Mouse (Mus musculus) liver, embryonic 11.5 days (tissue): Measurements from ENCODE around the gene Mrps10. TPM values are rescaled to one million over a fixed set of nuclear protein-coding genes. Genes with fewer than 3 reads are reported as not detected.

Source experiments
- ATAC-seq: fragments of 200-750 bp; cut with Nextera tagmentation; replicated peaks from 2 replicates; pipeline ENCODE4 v1.8.0; 2017; ENCODE audit warnings: moderate number of reproducible peaks, mild to moderate bottlenecking, moderate TSS enrichment, moderate library complexity; ENCODE audit not compliant: low FRiP score
- DNase-seq: peaks from one replicate; pipeline ENCODE4 v3.0.0-alpha.2; 2017; ENCODE audit warnings: low spot score
- H3K27ac ChIP-seq: fragments of 300-500 bp; sonication (generic); 2 replicates; pipeline ENCODE4 v1.5.1; 2014; ENCODE audit warnings: mild to moderate bottlenecking, low read depth, low read length, control low read depth
- H3K27me3 ChIP-seq: fragments of 300-500 bp; sonication (generic); replicated peaks from 2 replicates; pipeline ENCODE4 v1.6.1; 2014; ENCODE audit warnings: low read length, mixed read lengths; ENCODE audit not compliant: control insufficient read depth, insufficient read depth
- H3K36me3 ChIP-seq: fragments of 300-500 bp; sonication (generic); 2 replicates; pipeline ENCODE4 v1.6.1; 2014; ENCODE audit warnings: mild to moderate bottlenecking, low read length, moderate library complexity, mixed read lengths; ENCODE audit not compliant: control insufficient read depth, insufficient read depth
- H3K4me1 ChIP-seq: fragments of 300-500 bp; sonication (generic); replicated peaks from 2 replicates; pipeline ENCODE4 v1.6.1; 2014; ENCODE audit warnings: low read length, mixed read lengths; ENCODE audit not compliant: control insufficient read depth, insufficient read depth
- H3K4me2 ChIP-seq: fragments of 300-500 bp; sonication (generic); 2 replicates; pipeline ENCODE4 v1.6.1; 2014; ENCODE audit warnings: mild to moderate bottlenecking, control low read depth, moderate library complexity
- H3K4me3 ChIP-seq: fragments of 300-500 bp; sonication (generic); 2 replicates; pipeline ENCODE4 v1.5.1; 2014; ENCODE audit warnings: low read depth, low read length, control low read depth
- H3K9ac ChIP-seq: fragments of 300-500 bp; sonication (generic); 2 replicates; pipeline ENCODE4 v1.6.1; 2014; ENCODE audit warnings: low read depth, low read length, control low read depth
- H3K9me3 ChIP-seq: fragments of 300-500 bp; sonication (generic); 2 replicates; pipeline ENCODE4 v1.6.1; 2016; ENCODE audit warnings: low read length, inconsistent platforms, mixed read lengths; ENCODE audit not compliant: control insufficient read depth
- WGBS: fragments of 180-500 bp; shearing (Covaris S2); extraction: QIAGEN DNeasy Blood & Tissue Kit; methylation state at CpG from one replicate; pipeline ENCODE4 v1.1.7; 2014; 5-methylcytosine and 5-hydroxymethylcytosine counted together
- polyA plus RNA-seq: library from polyadenylated mRNA; unstranded; fragments of >200 nt; fragmentation: Nextera tagmentation; extraction: Ambion mirVana; gene quantifications from 2 replicates; pipeline ENCODE4 v1.2.1, GENCODE M21; 2014

Gene Mrps10
- 105 and 114 TPM in 2 replicates for polyA plus RNA-seq

DNA sequence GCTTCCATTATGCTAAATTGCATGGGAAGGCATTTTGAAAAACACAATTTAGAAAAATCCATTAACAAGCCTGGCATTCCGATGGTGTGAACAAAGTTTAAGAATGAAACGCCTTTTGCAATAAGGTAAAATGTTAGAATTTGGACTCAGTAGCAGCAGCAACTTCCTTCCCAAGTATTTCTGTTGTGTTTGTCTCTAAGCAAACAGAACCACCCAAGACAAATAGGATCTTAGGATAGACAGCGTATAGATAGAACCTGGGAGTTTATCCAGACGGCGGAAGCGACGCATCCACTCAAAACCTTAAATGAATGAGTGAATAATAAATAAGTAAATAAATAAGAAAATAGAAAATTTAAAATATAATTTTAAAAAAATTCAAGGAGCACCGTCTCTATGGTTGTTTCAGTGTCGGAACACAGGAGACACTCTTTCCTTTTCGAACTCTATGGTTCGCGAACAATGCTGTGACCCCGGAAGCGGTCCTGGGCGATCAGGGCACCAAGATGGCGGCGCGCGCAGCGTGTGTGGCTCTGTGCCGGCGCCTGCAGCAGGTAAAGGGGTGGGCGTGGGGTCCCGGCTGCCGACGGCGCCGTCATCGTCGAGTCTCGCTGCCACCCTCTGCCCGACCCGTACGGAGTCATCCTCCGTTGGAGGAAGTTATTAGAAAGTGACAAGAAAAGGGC is at the start of gene Mrps10:
TSS of gene Mrps10 (plus strand) at position 487 of the 686 bp plus-strand sequence.
- Histone ChIP-seq H3K36me3 (peaks cover 7% of the 10 kb centered on the region), H3K27ac (0 out of 2 replicates have a peak within 1 kb of the TSS, but pooled peaks have one; percentile 35), H3K4me1 (peaks cover 2% of the 10 kb centered on the region; the same call in 1 of the 2 replicates), H3K4me2 (peak within 1 kb of the TSS; percentile 73), H3K4me3 (peak within 1 kb of the TSS; percentile 84), H3K27me3 (no peaks in the 10 kb centered on the region; the same call in 1 of the 2 replicates), H3K9ac (peak within 1 kb of the TSS; percentile 77), H3K9me3 (no peaks in the 10 kb centered on the region)
- DNase-seq, result peak; percentile 85
- WGBS, result 4% methylated on average over 35 of the region's 35 CpGs
- peak; percentile 85 for ATAC-seq

DNA sequence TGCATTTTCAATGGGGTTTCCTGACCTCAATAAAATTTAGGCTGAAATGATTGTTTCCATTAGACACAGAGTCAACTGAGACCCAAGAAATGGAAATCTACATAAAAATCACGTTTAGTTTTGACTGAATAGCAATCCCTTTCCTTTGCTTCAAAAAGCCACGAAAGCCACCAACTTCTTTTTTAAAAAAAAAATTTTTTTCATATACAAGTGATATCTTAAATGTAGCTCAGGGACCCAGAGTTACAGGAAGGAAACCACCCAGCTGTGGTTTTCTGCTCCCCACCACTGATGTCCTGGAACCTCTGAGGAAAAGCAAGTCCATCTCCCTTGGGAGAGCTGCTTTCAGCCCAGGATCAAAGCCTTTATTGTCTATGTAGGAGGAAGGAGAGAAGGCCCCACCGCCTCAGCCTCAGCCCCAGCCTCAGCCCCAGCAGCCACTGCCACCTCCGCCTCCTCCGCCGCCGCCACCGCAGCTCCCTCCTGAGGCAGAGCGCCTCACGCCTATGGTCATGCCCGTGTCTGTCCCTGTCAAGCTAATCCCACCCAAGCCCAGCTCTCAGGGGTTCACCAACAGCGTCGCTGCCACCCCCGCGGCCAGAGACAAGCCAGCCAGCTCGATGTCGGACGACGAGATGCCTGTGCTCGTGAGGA is 49.6 kb upstream of the Mrps10 start:
- H3K27ac ChIP-seq, result no peak overlapping the region
- no peak overlapping the region for H3K4me2 ChIP-seq
- H3K4me3 ChIP-seq, result no peak overlapping the region
- ATAC-seq (no peak), DNase-seq (no peak)
- no peaks in the 10 kb centered on the region for H3K9me3 ChIP-seq
- H3K36me3 ChIP-seq, result peaks cover 4% of the 10 kb centered on the region; the same call in 1 of the 2 replicates
- H3K9ac ChIP-seq, result no peak overlapping the region
- H3K4me1 ChIP-seq, result peaks cover 7% of the 10 kb centered on the region
- no peaks in the 10 kb centered on the region for H3K27me3 ChIP-seq
- WGBS, result 59% methylated on average over 20 of the region's 20 CpGs

DNA sequence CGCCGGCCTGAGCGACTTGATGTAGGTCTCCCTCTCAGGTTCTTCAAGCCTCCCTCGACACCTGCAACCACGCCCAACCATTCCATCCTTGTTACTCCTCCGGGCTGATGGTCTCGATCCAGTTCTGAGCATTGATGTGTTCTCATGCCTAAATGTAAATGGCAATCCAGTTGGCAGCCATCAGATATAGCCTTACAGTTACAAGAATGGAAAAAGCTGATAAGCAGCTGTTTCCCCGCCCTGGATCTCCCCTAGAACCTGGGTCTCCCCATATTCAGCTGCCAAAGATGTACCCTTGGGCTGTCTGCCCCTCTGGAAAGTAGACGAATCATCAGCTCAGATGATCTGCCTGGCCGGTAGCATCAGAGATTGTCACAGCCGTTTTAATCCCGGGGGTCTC is 48.9 kb upstream of the Mrps10 start:
- H3K27me3 ChIP-seq, result no peaks in the 10 kb centered on the region
- ATAC-seq, result no peak
- 80% methylated on average over 12 of the region's 12 CpGs for WGBS
- H3K4me3 ChIP-seq, result no peak overlapping the region
- H3K9ac ChIP-seq, result no peak overlapping the region
- no peaks in the 10 kb centered on the region; the same call in 1 of the 2 replicates for H3K36me3 ChIP-seq
- no peak overlapping the region for H3K4me2 ChIP-seq
- no peak for DNase-seq
- H3K4me1 ChIP-seq, result peaks cover 7% of the 10 kb centered on the region
- no peak overlapping the region for H3K27ac ChIP-seq
- no peaks in the 10 kb centered on the region for H3K9me3 ChIP-seq

DNA sequence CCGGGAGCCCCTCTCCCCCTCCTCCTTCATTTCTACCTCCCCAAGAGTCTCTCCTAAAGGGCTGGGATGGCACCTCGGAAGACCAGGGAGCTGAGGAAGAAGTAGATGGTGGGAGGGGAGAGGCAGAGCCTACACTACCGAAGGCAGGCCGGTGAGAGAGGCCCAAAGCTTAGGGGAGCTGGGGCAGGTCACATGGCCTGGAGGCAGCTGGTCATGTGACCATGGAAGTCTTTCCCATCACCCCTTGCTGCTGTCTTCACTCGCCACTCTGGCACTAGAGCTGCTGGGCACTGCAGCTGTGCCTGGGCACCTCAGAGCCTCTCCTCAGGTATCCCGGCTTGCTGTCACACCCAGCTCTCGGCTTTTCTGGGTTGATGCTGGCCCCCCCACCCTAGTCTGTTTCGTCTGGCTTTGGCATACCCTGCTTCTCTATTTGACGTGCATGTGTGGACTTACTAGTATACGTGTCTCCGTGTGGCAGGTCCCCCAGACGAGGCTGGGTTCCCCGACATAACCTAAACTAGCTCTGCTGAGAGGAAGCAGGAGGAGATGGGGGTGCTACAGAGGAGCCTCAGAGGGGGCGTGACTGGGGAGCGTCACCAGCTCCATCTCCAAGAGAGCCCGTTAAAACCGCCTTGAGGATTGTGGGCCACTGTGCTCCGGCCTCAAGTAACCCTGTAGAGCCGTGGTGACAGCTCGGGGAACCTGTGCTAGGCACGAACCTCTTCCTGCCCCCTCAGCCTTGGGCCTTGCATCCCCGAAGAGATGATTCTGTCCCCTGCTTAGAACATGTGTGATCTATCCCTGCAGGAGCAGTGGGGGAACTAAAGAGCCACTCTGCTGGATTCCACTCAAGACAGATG is 46.3 kb upstream of the Mrps10 start:
- no peak for DNase-seq
- Histone ChIP-seq H3K9ac (no peak overlapping the region), H3K27ac (no peak overlapping the region), H3K4me1 (peaks cover 7% of the 10 kb centered on the region), H3K27me3 (no peaks in the 10 kb centered on the region), H3K4me2 (no peak overlapping the region), H3K9me3 (no peaks in the 10 kb centered on the region), H3K4me3 (no peak overlapping the region), H3K36me3 (no peaks in the 10 kb centered on the region; the same call in 1 of the 2 replicates)
- ATAC-seq, result no peak
- 79% methylated on average over 22 of the region's 22 CpGs for WGBS

DNA sequence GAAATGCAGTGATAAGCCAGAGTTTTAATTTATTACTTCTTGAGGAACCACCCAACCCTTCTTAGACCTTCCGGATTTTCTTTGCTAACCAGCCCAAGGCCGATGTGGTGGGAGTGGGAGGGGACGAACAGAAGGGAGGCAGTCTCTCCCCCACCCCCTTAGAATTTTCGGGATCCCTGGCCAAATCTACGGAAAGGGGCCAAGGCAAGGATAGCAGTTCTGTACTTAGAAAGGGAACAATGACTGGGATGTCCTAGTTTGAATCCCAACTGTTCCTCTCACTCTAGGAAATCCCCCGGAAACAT is 45.7 kb upstream of the Mrps10 start:
- no peak for DNase-seq
- WGBS, result 87% methylated on average over 6 of the region's 6 CpGs
- Histone ChIP-seq H3K9ac (no peak overlapping the region), H3K4me2 (no peak overlapping the region), H3K4me3 (no peak overlapping the region), H3K4me1 (peaks cover 7% of the 10 kb centered on the region), H3K27me3 (no peaks in the 10 kb centered on the region), H3K27ac (no peak overlapping the region), H3K9me3 (no peaks in the 10 kb centered on the region), H3K36me3 (no peaks in the 10 kb centered on the region; the same call in 1 of the 2 replicates)
- no peak for ATAC-seq

DNA sequence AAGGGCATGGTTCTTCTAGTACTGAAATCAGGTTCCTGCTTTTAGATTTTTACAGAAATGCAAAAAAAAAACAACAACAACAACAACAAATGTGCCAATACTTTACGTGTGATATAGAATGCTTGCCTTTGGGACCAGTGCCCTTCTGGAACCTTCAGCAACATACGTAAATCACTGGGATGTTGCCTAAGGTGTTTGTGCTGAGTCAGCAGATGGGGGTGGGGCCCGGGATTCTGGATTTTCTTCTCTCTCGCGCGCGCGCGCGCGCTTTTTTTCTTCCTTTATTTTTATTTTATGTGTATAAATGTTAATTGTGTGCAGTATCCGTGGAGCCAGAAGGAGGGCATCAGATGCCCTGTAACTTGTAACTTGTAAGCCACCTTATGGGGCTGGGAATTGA is 41.1 kb upstream of the Mrps10 start:
- no peaks in the 10 kb centered on the region; the same call in 1 of the 2 replicates for H3K36me3 ChIP-seq

DNA sequence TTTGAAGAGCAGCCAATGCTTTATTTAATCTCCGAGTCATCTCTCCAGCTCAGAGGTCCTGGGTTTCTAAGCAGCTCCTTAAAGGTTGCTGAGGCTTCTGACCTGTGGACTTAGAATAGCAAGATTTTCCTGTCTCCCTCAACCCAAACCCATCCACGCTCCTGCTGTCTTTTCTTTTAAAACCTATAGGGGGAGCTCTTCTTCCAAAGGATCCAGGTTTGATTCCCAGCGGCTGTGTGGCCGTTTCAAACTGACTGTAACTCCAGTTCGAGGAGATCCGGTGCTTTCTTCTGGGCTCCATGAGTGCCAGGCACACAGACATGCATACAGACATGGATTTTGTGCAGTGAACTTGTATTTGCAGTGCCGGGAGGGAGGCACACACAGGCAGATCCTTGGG is 40.7 kb upstream of the Mrps10 start:
- 59% methylated on average over 7 of the region's 7 CpGs for WGBS
- H3K4me2 ChIP-seq, result no peak overlapping the region
- no peak overlapping the region for H3K27ac ChIP-seq
- no peaks in the 10 kb centered on the region for H3K9me3 ChIP-seq
- H3K36me3 ChIP-seq, result no peaks in the 10 kb centered on the region; the same call in 1 of the 2 replicates
- no peak overlapping the region for H3K4me3 ChIP-seq
- ATAC-seq (no peak), DNase-seq (no peak)
- no peaks in the 10 kb centered on the region for H3K27me3 ChIP-seq
- H3K9ac ChIP-seq, result no peak overlapping the region
- no peaks in the 10 kb centered on the region for H3K4me1 ChIP-seq

More for the DNA sequence above, 41.1 kb upstream of the Mrps10 start:
- Histone ChIP-seq H3K4me3 (no peak overlapping the region), H3K27ac (no peak overlapping the region), H3K4me2 (no peak overlapping the region), H3K9me3 (no peaks in the 10 kb centered on the region), H3K27me3 (no peaks in the 10 kb centered on the region), H3K9ac (no peak overlapping the region), H3K4me1 (no peaks in the 10 kb centered on the region)
- 86% methylated on average over 12 of the region's 12 CpGs for WGBS
- ATAC-seq (no peak), DNase-seq (no peak)

DNA sequence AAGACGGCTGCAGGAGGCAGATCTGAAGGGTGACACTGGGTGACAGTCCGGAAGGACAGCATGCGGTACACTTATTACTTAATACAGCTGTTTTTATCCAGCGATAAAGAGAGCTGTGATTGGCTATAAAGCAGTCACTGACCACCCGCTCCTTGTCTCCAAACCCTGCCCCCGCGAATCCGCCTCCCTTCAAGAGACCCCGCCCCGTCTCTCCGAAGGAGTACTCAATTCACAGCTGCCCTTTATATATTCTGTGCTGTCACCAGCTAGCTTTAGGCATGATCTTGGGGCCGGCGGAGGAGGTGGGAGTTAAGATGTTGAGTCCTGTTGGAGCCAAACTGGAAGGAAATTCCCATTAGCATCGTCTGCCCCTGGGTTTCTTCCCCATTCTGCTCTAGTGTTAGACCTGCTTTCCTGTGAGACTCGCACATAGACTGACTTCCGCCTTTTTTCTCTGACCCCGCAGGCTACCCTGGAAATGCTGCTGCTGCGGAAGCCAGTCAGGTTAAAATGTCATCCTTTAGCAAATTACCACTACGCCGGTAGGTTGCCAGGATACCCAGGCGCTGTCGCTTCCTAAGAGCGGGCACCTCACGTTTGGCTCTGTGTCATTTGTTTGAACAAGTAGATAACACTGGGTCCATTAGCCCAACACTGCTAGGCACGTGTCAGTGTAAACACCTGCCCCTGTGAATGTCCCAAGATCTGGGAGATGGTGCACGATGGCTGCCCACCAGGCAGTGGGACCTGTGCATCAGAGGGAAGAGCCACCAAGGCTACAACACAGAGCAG is 39.9 kb upstream of the Mrps10 start:
- Histone ChIP-seq H3K4me1 (no peaks in the 10 kb centered on the region), H3K9ac (no peak overlapping the region), H3K4me2 (no peak overlapping the region), H3K27me3 (no peaks in the 10 kb centered on the region), H3K27ac (no peak overlapping the region), H3K9me3 (no peaks in the 10 kb centered on the region), H3K36me3 (no peaks in the 10 kb centered on the region), H3K4me3 (no peak overlapping the region)
- ATAC-seq (no peak), DNase-seq (no peak)
- WGBS, result 77% methylated on average over 26 of the region's 26 CpGs
